Mouse (Mus musculus) spleen, adult 2 months (tissue): ENCODE results near the gene Olfr1279. TPM values are rescaled to one million over a fixed set of nuclear protein-coding genes. Genes with fewer than 3 reads are reported as not detected.
"Not testable (repeated sequence)": the region's sequence is repeated elsewhere in the genome, so short reads cannot be mapped to it uniquely, and the experiment has no call there.

Source experiments
- DNase-seq, 2 experiments: peaks; one replicate each; pipeline versions ENCODE4 v3.0.0 to v3.0.0-alpha.2; 2012 to 2021; ENCODE audit warnings: low spot score in 2 of 2, low read depth in 1 of 2
- H3K27ac ChIP-seq: fragments of 200-500 bp; 2 replicates; pipeline ENCODE4 v1.5.1; 2012; ENCODE audit warnings: low read length, inconsistent platforms; ENCODE audit not compliant: insufficient read depth
- H3K27me3 ChIP-seq: fragments of 200-500 bp; 2 replicates; pipeline ENCODE4 v1.6.1; 2012; ENCODE audit warnings: mild to moderate bottlenecking, moderate library complexity, low read length, inconsistent platforms; ENCODE audit not compliant: control insufficient read depth, insufficient read depth
- H3K36me3 ChIP-seq: fragments of 200-500 bp; 2 replicates; pipeline ENCODE4 v1.6.1; 2012; ENCODE audit warnings: mild to moderate bottlenecking, low read length, inconsistent platforms; ENCODE audit not compliant: control insufficient read depth, insufficient read depth
- H3K4me1 ChIP-seq: fragments of 200-500 bp; 2 replicates; pipeline ENCODE4 v1.6.1; 2011; ENCODE audit warnings: inconsistent platforms; ENCODE audit not compliant: control insufficient read depth, insufficient read depth, insufficient read length
- H3K4me3 ChIP-seq: fragments of 200-500 bp; 2 replicates; pipeline ENCODE4 v1.5.1; 2011; ENCODE audit warnings: mild to moderate bottlenecking, inconsistent platforms; ENCODE audit not compliant: insufficient read depth, insufficient read length; ENCODE audit errors: extremely low read depth
- CTCF ChIP-seq: fragments of 200-500 bp; IDR thresholded peaks from 2 replicates; pipeline ENCODE4 v1.5.1; 2011; ENCODE audit warnings: mild to moderate bottlenecking, inconsistent platforms; ENCODE audit not compliant: insufficient read depth, insufficient read length, insufficient replicate concordance; ENCODE audit errors: extremely low read depth
- POLR2A ChIP-seq: fragments of 200-500 bp; IDR thresholded peaks from 2 replicates; pipeline ENCODE4 v1.6.1; 2011; ENCODE audit warnings: low read depth, low read length, inconsistent platforms
- WGBS: fragments of 180-500 bp; shearing (Covaris S2); methylation state at CpG from one replicate; pipeline ENCODE4 v1.1.7; 2018; 5-methylcytosine and 5-hydroxymethylcytosine counted together
- polyA plus RNA-seq: library from polyadenylated mRNA; depleted of rRNA; stranded (reverse); fragments of >200 nt; gene quantifications from 2 replicates; pipeline ENCODE4 v1.2.3, GENCODE M21; 2012; rRNA removed

The Olfr1279 gene
- polyA plus RNA-seq = not detected in 2 replicates

DNA sequence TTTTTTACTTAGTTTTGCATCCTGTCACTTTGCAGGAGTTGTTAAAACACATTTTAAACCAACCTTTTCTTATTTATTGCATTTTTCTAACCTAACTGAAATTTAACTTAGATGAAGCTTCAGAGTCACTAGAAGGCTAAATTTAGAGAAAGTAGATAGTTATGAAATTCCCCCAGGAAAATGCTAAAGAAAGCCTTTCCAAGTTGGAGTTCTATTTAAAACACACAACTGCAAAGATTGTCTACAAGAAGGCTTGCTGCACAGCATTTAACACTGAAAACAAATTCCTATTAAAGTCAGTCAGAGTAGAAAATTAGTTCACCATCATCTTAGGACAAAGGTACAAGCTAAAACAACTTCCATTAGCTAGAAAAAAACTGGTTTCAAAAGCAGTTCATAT is at the start of gene Olfr1279:
TSS of gene Olfr1279 (plus strand) at position 262 of the 400 bp plus-strand sequence.
- TF ChIP-seq CTCF (no peak), POLR2A (no peak)
- no peak within 1 kb of the TSS for H3K4me3 ChIP-seq
- no peaks in the 10 kb centered on the region for H3K27me3 ChIP-seq

GRCm38 (mm10) chr2:111254216-111254615 is 46.2 kb upstream of the Olfr1279 start, which contains the start of gene Olfr1276:
Gene Olfr1276, plus strand, starts transcription at chr2:111254516.
- no peak within 1 kb of the TSS for H3K27ac ChIP-seq
- H3K36me3 ChIP-seq = no peaks in the 10 kb centered on the region
- no peaks in the 10 kb centered on the region for H3K27me3 ChIP-seq
- TF ChIP-seq CTCF (no peak), POLR2A (no peak)
- no peak within 1 kb of the TSS for H3K4me3 ChIP-seq
- no peaks in the 10 kb centered on the region for H3K4me1 ChIP-seq
- DNase-seq = no peak

More for the DNA sequence above, at the start of gene Olfr1279:
- DNase-seq = no peak
- no peaks in the 10 kb centered on the region for H3K4me1 ChIP-seq
- no peaks in the 10 kb centered on the region for H3K36me3 ChIP-seq
- no peak within 1 kb of the TSS for H3K27ac ChIP-seq

DNA sequence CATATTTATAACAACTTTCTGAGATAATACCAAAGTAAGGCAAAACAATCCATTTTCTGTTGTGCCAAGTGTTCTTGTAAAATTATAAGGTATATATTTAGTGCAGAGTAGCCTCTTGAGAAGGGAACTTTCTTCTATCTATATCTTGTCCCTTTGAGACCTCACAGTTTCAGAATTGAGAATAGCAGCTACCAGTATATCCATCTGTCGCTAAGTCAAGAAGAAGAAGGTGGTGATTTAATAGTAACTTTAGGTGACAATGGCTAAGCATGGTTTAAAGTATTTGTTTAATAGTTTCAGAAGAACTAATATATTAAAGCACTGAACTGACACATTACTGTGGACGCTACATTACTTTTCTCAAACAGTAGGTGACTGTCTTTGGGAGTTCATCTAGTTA is 26.4 kb upstream of the Olfr1279 start, which contains the start of gene Olfr1277:
TSS of gene Olfr1277 (minus strand) at position 101 of the 400 bp plus-strand sequence.
- Histone ChIP-seq H3K27me3 (no peaks in the 10 kb centered on the region), H3K4me1 (no peaks in the 10 kb centered on the region), H3K4me3 (no peak within 1 kb of the TSS), H3K36me3 (no peaks in the 10 kb centered on the region), H3K27ac (no peak within 1 kb of the TSS)
- 75% methylated on average over 2 of the region's 2 CpGs for WGBS
- DNase-seq = no peak
- no peak for TF ChIP-seq POLR2A
- TF ChIP-seq CTCF = no peak

GRCm38 (mm10) chr2:111289836-111290235 is 10.6 kb upstream of the Olfr1279 start, which contains the start of gene Olfr1278:
Gene Olfr1278, plus strand, starts transcription at chr2:111290136.
- Histone ChIP-seq H3K36me3 (no peaks in the 10 kb centered on the region), H3K27ac (no peak within 1 kb of the TSS), H3K4me3 (no peak within 1 kb of the TSS), H3K4me1 (no peaks in the 10 kb centered on the region), H3K27me3 (no peaks in the 10 kb centered on the region)
- TF ChIP-seq CTCF (no peak), POLR2A (no peak)
- DNase-seq = no peak

GRCm38 (mm10) chr2:111298541-111298940 is 1.9 kb upstream of the Olfr1279 start:
- TF ChIP-seq POLR2A (no peak), CTCF (no peak)
- Histone ChIP-seq H3K4me3 (no peak overlapping the region), H3K27me3 (no peaks in the 10 kb centered on the region), H3K27ac (no peak overlapping the region), H3K4me1 (no peaks in the 10 kb centered on the region), H3K36me3 (no peaks in the 10 kb centered on the region)
- no peak for DNase-seq

GRCm38 (mm10) chr2:111313717-111314116 is 13.3 kb downstream of the Olfr1279 start, which contains the start of gene Olfr1280:
Gene Olfr1280, plus strand, starts transcription at chr2:111314017.
- H3K4me3 ChIP-seq = no peak within 1 kb of the TSS
- H3K27ac ChIP-seq = no peak within 1 kb of the TSS
- no peaks in the 10 kb centered on the region for H3K27me3 ChIP-seq
- DNase-seq = no peak
- H3K4me1 ChIP-seq = no peaks in the 10 kb centered on the region
- TF ChIP-seq CTCF = no peak
- TF ChIP-seq POLR2A = no peak
- H3K36me3 ChIP-seq = no peaks in the 10 kb centered on the region

GRCm38 (mm10) chr2:111326220-111326619 is 25.8 kb downstream of the Olfr1279 start, which contains the start of gene Olfr1281:
Gene Olfr1281, plus strand, starts transcription at chr2:111326520.
- H3K4me3 ChIP-seq = no peak within 1 kb of the TSS
- no peak for TF ChIP-seq POLR2A
- TF ChIP-seq CTCF = no peak
- H3K27ac ChIP-seq = no peak within 1 kb of the TSS
- H3K4me1 ChIP-seq = no peaks in the 10 kb centered on the region
- 69% methylated on average over 2 of the region's 2 CpGs for WGBS
- H3K36me3 ChIP-seq = no peaks in the 10 kb centered on the region
- H3K27me3 ChIP-seq = no peaks in the 10 kb centered on the region
- no peak for DNase-seq

DNA sequence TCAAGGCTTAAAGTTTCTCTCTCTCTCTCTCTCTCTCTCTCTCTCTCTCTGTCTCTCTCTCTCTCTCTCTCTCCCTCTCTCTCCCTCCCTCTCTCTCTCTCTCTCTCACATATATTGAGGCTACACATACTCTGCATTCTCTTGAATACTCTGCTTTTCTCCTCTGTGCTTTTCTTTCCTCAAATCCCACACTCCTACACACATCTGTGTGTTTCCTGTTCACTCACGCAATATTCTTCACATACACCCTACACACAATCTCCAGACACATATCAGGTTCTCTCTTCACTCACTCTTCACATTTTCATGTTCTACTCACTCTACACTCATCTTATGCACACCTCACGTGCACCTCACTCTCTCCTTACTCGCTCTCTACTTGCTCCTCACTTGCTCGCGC is 33.3 kb downstream of the Olfr1279 start:
- H3K36me3 ChIP-seq, H3K4me3 ChIP-seq, H3K27me3 ChIP-seq, H3K27ac ChIP-seq, DNase-seq, H3K4me1 ChIP-seq: not testable (repeated sequence)
- 87% methylated on average over 5 of the region's 5 CpGs for WGBS
